Mouse (Mus musculus) forebrain, embryonic 16.5 days (tissue): ENCODE results near the gene Foxn3. TPM values are rescaled to one million over a fixed set of nuclear protein-coding genes. Genes with fewer than 3 reads are reported as not detected.

ENCODE experiments used
- ATAC-seq: fragments of 200-750 bp; cut with Nextera tagmentation; 2 replicates; pipeline ENCODE4 v1.8.0; 2017; ENCODE audit warnings: mild to moderate bottlenecking, moderate library complexity
- H3K27ac ChIP-seq: fragments of 300-500 bp; sonication (generic); 2 replicates; pipeline ENCODE4 v1.5.1; 2014; ENCODE audit warnings: low read length, control low read depth
- H3K27me3 ChIP-seq: fragments of 300-500 bp; sonication (generic); replicated peaks from 2 replicates; pipeline ENCODE4 v1.6.1; 2014; ENCODE audit warnings: low read length; ENCODE audit not compliant: control insufficient read depth, insufficient read depth
- H3K36me3 ChIP-seq: fragments of 300-500 bp; sonication (generic); 2 replicates; pipeline ENCODE4 v1.6.1; 2014; ENCODE audit not compliant: control insufficient read depth, insufficient read depth
- H3K4me1 ChIP-seq: fragments of 300-500 bp; sonication (generic); replicated peaks from 2 replicates; pipeline ENCODE4 v1.6.1; 2014; ENCODE audit warnings: low read length; ENCODE audit not compliant: control insufficient read depth, insufficient read depth
- H3K4me2 ChIP-seq: fragments of 300-500 bp; sonication (generic); 2 replicates; pipeline ENCODE4 v1.6.1; 2014; ENCODE audit warnings: mild to moderate bottlenecking, low read length, control low read depth
- H3K4me3 ChIP-seq: fragments of 300-500 bp; sonication (generic); replicated peaks from 2 replicates; pipeline ENCODE4 v1.5.1; 2014; ENCODE audit warnings: mild to moderate bottlenecking, low read length, control low read depth
- H3K9ac ChIP-seq: fragments of 300-500 bp; sonication (generic); replicated peaks from 2 replicates; pipeline ENCODE4 v1.6.1; 2014; ENCODE audit warnings: low read depth, low read length, control low read depth
- H3K9me3 ChIP-seq: fragments of 300-500 bp; sonication (generic); 2 replicates; pipeline ENCODE4 v1.6.1; 2016; ENCODE audit warnings: low read length; ENCODE audit not compliant: control insufficient read depth
- WGBS: fragments of 180-500 bp; shearing (Covaris S2); extraction: QIAGEN DNeasy Blood & Tissue Kit; methylation state at CpG from one replicate; pipeline ENCODE4 v1.1.7; 2014; 5-methylcytosine and 5-hydroxymethylcytosine counted together
- polyA plus RNA-seq: library from polyadenylated mRNA; unstranded; fragments of >200 nt; fragmentation: Nextera tagmentation; extraction: Ambion mirVana; gene quantifications from 2 replicates; pipeline ENCODE4 v1.2.1, GENCODE M21; 2015

The Foxn3 gene
- polyA plus RNA-seq, 1 experiment from 2014 or later, result 78.0 TPM

- no peak overlapping the region for H3K27ac ChIP-seq
Observed at GRCm38 (mm10) chr12:99319896-99320295, 243.5 kb downstream of the Foxn3 start.

GRCm38 (mm10) chr12:99319171-99319570 lies 244.2 kb downstream of the Foxn3 start:
- no peak overlapping the region for H3K9ac ChIP-seq
- 34% methylated on average over 5 of the region's 5 CpGs for WGBS
- 0 out of 2 replicates have a peak, but pooled peaks cover 2% of the 10 kb centered on the region for H3K36me3 ChIP-seq
- no peak overlapping the region for H3K27ac ChIP-seq
- no peak overlapping the region for H3K4me2 ChIP-seq
- H3K27me3 ChIP-seq, result no peaks in the 10 kb centered on the region
- ATAC-seq, result no peak
- no peak overlapping the region for H3K4me3 ChIP-seq
- no peaks in the 10 kb centered on the region; the same call in 1 of the 2 replicates for H3K9me3 ChIP-seq
- H3K4me1 ChIP-seq, result peaks cover 20% of the 10 kb centered on the region

More at GRCm38 (mm10) chr12:99319896-99320295, 243.5 kb downstream of the Foxn3 start:
- H3K4me1 ChIP-seq, result peaks cover 20% of the 10 kb centered on the region
- no peak overlapping the region for H3K4me3 ChIP-seq
- no peaks in the 10 kb centered on the region for H3K27me3 ChIP-seq
- no peaks in the 10 kb centered on the region; the same call in 1 of the 2 replicates for H3K9me3 ChIP-seq
- 0 out of 2 replicates have a peak, but pooled peaks cover 2% of the 10 kb centered on the region for H3K36me3 ChIP-seq
- no peak for ATAC-seq
- 72% methylated on average over 2 of the region's 2 CpGs for WGBS
- no peak overlapping the region for H3K9ac ChIP-seq
- H3K4me2 ChIP-seq, result no peak overlapping the region

GRCm38 (mm10) chr12:99315931-99316330 lies 247.5 kb downstream of the Foxn3 start:
- no peak overlapping the region for H3K4me2 ChIP-seq

GRCm38 (mm10) chr12:99314817-99315216 lies 248.6 kb downstream of the Foxn3 start:
- no peaks in the 10 kb centered on the region; the same call in 1 of the 2 replicates for H3K9me3 ChIP-seq
- 0 out of 2 replicates have a peak, but pooled peaks cover 2% of the 10 kb centered on the region for H3K36me3 ChIP-seq
- H3K4me1 ChIP-seq, result peaks cover 15% of the 10 kb centered on the region
- no peak overlapping the region for H3K4me2 ChIP-seq
- no peaks in the 10 kb centered on the region for H3K27me3 ChIP-seq
- 85% methylated on average over 5 of the region's 5 CpGs for WGBS
- H3K4me3 ChIP-seq, result no peak overlapping the region
- ATAC-seq, result no peak
- H3K27ac ChIP-seq, result no peak overlapping the region
- no peak overlapping the region for H3K9ac ChIP-seq

More at GRCm38 (mm10) chr12:99315931-99316330, 247.5 kb downstream of the Foxn3 start:
- H3K9me3 ChIP-seq, result no peaks in the 10 kb centered on the region; the same call in 1 of the 2 replicates
- 0 out of 2 replicates have a peak, but pooled peaks cover 2% of the 10 kb centered on the region for H3K36me3 ChIP-seq
- H3K27ac ChIP-seq, result no peak overlapping the region
- no peak overlapping the region for H3K4me3 ChIP-seq
- H3K27me3 ChIP-seq, result no peaks in the 10 kb centered on the region
- H3K4me1 ChIP-seq, result peaks cover 19% of the 10 kb centered on the region
- ATAC-seq, result no peak
- no peak overlapping the region for H3K9ac ChIP-seq
- 92% methylated on average over 6 of the region's 6 CpGs for WGBS

GRCm38 (mm10) chr12:99311303-99311702 lies 252.1 kb downstream of the Foxn3 start:
- Histone ChIP-seq H3K9ac (no peak overlapping the region), H3K27ac (no peak overlapping the region), H3K4me2 (no peak overlapping the region), H3K36me3 (no peaks in the 10 kb centered on the region), H3K9me3 (no peaks in the 10 kb centered on the region), H3K4me3 (no peak overlapping the region), H3K4me1 (peaks cover 26% of the 10 kb centered on the region), H3K27me3 (no peaks in the 10 kb centered on the region)
- ATAC-seq, result no peak
- 48% methylated on average over 3 of the region's 3 CpGs for WGBS

- no peaks in the 10 kb centered on the region for H3K27me3 ChIP-seq
- H3K4me1 ChIP-seq, result peaks cover 40% of the 10 kb centered on the region
- H3K4me2 ChIP-seq, result no peak overlapping the region
- WGBS, result 82% methylated on average over 5 of the region's 5 CpGs
- no peak overlapping the region for H3K27ac ChIP-seq
- H3K9me3 ChIP-seq, result no peaks in the 10 kb centered on the region
- ATAC-seq, result no peak
- H3K9ac ChIP-seq, result no peak overlapping the region
- no peak overlapping the region for H3K4me3 ChIP-seq
- no peaks in the 10 kb centered on the region for H3K36me3 ChIP-seq
Observed at GRCm38 (mm10) chr12:99309937-99310336, 253.4 kb downstream of the Foxn3 start.

GRCm38 (mm10) chr12:99308541-99309089 lies 254.8 kb downstream of the Foxn3 start:
- H3K9me3 ChIP-seq, result no peaks in the 10 kb centered on the region
- WGBS, result 64% methylated on average over 11 of the region's 11 CpGs
- no peaks in the 10 kb centered on the region for H3K27me3 ChIP-seq
- peak overlapping the region; percentile 64 for H3K27ac ChIP-seq
- no peak overlapping the region; the same call in 1 of the 2 replicates for H3K9ac ChIP-seq
- no peak overlapping the region for H3K4me3 ChIP-seq
- H3K36me3 ChIP-seq, result no peaks in the 10 kb centered on the region
- H3K4me1 ChIP-seq, result peaks cover 53% of the 10 kb centered on the region
- ATAC-seq, result no peak; the same call in 1 of the 2 replicates
- H3K4me2 ChIP-seq, result no peak overlapping the region

- no peak overlapping the region for H3K4me2 ChIP-seq
- ATAC-seq, result peak; percentile 26; the same call in 1 of the 2 replicates
Observed at GRCm38 (mm10) chr12:99306536-99307204, 256.7 kb downstream of the Foxn3 start.

GRCm38 (mm10) chr12:99305784-99306535 lies 257.4 kb downstream of the Foxn3 start:
- peak overlapping the region; percentile 69 for H3K27ac ChIP-seq
- H3K9me3 ChIP-seq, result no peaks in the 10 kb centered on the region
- no peaks in the 10 kb centered on the region for H3K36me3 ChIP-seq
- H3K9ac ChIP-seq, result no peak overlapping the region
- no peak overlapping the region for H3K4me2 ChIP-seq
- ATAC-seq, result no peak; the same call in 1 of the 2 replicates
- peaks cover 50% of the 10 kb centered on the region for H3K4me1 ChIP-seq
- H3K27me3 ChIP-seq, result no peaks in the 10 kb centered on the region
- H3K4me3 ChIP-seq, result no peak overlapping the region
- WGBS, result 44% methylated on average over 14 of the region's 14 CpGs

More at GRCm38 (mm10) chr12:99306536-99307204, 256.7 kb downstream of the Foxn3 start:
- 37% methylated on average over 6 of the region's 6 CpGs for WGBS
- no peaks in the 10 kb centered on the region for H3K36me3 ChIP-seq
- H3K27ac ChIP-seq, result peak overlapping the region; percentile 69
- H3K4me3 ChIP-seq, result no peak overlapping the region
- H3K9ac ChIP-seq, result no peak overlapping the region; the same call in 1 of the 2 replicates
- peaks cover 56% of the 10 kb centered on the region for H3K4me1 ChIP-seq
- H3K9me3 ChIP-seq, result no peaks in the 10 kb centered on the region
- no peaks in the 10 kb centered on the region for H3K27me3 ChIP-seq
